Mouse (Mus musculus): ENCODE measurements around the gene Tpsb2.
A peak's percentile ranks its signal among the peaks of the same experiment; 100 is the strongest.

Tpsb2 gene

GRCm38 (mm10) chr17:25366005-25366404, at the start of gene Tpsb2:
TSS of gene Tpsb2 (plus strand) at chr17:25366305.
- DNase-seq = no peak

GRCm38 (mm10) chr17:25318354-25318753, 47.8 kb upstream of the Tpsb2 start, which contains the start of gene Prss29:
TSS of gene Prss29 (plus strand) at chr17:25318654.
- no peak for DNase-seq

GRCm38 (mm10) chr17:25320819-25321218, 45.3 kb upstream of the Tpsb2 start:
- peak; percentile 38 for DNase-seq

GRCm38 (mm10) chr17:25322930-25323329, 43.2 kb upstream of the Tpsb2 start:
- no peak for DNase-seq

DNA sequence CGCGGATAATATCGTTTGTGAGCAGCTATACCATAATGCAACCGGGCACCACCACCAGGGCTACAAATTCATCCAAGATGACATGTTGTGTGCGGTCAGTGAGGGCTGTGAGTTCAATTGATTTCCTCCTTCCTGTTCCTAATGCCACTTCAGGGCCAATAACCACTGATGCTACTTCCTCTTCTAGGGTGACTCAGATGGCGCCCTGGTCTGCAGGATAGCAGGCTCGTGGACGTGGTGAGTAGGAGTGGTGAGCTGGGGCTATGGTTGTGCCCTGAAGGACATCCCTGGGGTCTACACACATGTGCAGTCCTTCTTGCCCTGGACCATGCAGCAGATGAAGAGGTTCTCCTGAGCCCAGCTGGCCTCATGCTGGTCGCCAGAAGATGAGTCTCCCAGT, 33.8 kb upstream of the Tpsb2 start:
- DNase-seq = no peak

DNA sequence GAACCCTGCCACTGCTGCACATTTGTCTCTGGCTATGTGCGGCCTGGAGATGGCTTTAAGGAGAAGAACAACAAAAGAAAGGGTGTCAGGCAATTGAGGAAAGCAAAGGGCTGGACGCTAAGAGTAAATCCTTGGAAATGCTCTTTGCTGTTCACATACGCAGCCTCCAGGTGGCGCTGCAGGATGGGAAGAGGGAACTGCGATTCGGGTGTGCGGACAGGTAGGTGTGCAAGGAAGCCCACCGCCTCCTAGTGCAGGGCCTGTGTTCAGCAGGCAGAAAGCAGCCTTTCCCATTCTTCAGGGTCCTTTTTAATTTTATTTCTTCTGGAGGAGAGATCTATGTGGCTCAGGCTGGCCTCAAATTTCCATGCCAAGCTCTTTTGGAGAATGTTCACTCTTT, 32.2 kb upstream of the Tpsb2 start:
- peak; percentile 44 for DNase-seq

DNA sequence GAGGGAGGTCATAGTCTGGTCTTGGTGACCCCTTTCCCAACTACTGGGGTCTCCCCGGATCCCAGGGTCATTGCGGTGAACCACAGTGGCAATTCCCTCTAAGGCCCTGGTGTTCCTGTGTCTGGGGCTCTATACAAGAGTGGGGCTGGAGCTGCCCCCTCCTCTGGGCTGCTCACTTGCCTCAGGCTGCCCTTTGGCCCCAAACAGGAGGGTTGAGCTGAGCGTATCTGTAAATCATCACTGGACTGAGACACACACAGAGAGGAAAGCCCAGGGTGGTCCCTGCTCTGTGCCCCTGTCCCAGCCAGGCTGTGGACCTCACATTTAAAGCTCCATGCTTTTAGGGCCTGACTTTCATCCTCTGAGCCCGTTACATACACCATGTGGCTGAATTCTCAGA, 27.9 kb upstream of the Tpsb2 start:
- DNase-seq = peak; percentile 15

- no peak for DNase-seq
Measured at GRCm38 (mm10) chr17:25340003-25340402, 26.1 kb upstream of the Tpsb2 start.

- DNase-seq = peak; percentile 16
Measured at GRCm38 (mm10) chr17:25341490-25341889, 24.6 kb upstream of the Tpsb2 start.

DNA sequence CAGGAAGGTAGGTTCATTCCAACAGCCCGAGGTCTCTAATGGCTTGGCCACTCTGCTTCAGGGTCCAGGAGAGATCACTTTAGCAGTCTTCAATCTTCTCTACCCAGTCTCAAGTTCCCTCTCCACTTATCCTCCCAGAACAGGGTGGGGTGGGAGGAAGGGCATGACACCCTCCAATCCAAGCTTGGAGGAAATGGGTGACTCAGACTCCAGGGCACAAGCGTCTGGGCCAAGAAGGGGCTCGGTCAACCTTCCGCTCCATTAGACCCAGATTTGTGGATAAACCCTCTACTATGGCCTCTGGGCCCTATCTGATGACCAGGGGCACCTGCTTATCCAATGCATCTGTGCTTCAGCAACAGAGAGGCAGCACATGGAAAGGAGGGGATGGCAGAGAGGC, 20.6 kb upstream of the Tpsb2 start, which contains the start of gene Tpsab1:
TSS of gene Tpsab1 (minus strand) at position 101 of the 400 bp plus-strand sequence.
- no peak for DNase-seq

DNA sequence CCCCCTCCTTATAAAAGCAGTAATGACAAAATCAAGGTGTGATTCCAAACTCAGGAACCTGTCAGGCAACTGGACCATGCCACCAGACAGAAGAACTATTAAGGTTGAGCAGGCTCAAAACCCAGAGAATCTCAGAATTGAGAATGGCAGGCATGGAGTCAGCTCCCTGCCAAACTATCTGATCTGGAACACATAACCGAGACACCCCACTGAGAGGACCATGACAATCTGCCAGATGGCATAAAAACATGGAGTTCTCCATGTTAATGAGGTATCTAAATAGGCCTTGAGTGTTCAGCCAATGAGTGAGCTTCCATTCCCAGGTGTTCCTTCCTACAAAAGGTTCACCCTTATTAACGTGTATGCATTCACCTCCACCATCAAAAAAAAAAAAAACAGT, 4.8 kb upstream of the Tpsb2 start:
- DNase-seq = no peak

- peak; percentile 47 for DNase-seq
Measured at GRCm38 (mm10) chr17:25363726-25364125, 2.4 kb upstream of the Tpsb2 start.

DNA sequence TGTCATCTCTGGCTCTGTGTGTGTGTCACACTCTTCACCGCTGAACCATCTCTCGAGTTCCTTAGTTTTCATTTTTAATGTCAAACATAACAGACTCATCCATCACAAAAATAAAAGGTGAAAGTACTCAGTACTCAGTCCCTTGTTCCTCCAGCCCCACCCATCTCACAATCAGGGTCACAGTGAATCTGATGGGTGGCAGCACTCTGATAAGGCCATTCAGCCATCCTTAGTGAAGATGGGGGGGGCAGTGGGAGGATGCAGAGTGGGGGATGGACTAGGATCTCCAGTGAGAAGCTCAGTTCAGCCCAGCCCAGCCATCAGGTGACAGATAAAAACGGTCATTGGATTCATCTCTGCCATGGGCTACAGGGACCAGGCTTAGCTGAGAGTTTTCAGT, 2.9 kb downstream of the Tpsb2 start, which contains the start of gene Tpsg1:
TSS of gene Tpsg1 (plus strand) at position 301 of the 400 bp plus-strand sequence.
- no peak for DNase-seq

- DNase-seq = no peak
Measured at GRCm38 (mm10) chr17:25372491-25372890, 6.4 kb downstream of the Tpsb2 start.

- DNase-seq = no peak
Measured at GRCm38 (mm10) chr17:25374011-25374410, 7.9 kb downstream of the Tpsb2 start.

DNA sequence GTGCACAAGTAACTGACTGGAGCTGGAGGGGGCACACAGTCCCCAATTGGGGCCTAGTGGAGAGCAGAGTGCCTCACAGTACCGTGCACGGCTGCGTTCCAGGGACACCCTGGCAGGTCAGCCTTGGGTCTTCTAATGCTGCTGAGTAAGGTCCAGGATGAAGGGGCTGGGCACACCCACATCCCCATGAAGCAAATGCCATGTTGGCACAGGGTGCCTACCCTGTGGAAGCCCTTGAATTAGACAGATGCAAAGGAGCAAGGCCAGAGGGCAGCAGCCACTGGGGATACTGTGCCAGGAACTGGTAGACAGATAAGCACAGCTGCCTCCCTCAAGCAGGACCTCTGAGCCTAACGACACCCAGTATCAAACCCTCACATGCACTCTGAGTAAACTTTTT, 28.4 kb downstream of the Tpsb2 start:
- no peak for DNase-seq

DNA sequence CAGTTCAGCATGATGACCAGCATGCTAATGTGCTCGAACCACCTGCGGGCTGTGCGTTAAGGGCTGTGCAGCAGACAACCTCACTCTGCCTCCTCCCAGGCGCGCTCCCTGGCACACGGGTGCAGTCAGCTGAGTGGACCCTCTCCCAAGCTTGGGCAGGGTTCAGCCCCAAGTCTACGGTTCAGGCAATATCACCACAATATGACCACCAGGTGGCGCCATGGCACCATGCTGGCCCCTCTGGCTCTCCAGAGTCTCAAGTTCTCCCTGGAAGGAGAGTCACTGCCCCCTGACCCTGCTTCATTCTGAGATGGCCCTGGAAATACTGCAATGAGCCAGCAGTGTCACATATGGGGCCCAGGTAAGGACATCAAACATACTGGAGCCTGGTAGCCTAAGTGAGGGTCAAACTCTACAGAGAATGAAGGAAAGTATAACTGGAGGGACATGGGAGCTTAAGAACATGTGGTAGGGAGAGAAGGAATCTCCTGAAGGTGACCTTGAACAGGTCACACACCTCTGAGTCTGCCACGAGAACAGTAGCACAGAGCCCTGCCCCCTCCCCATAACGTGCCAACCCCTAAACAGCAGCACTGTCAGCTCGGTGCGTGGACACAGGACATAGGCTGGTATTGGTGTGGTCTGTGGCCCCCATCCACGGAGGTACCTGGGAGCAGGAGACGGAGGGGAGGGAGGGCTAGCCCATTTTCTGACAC, 31.9 kb downstream of the Tpsb2 start:
- peak; percentile 76 for DNase-seq

DNA sequence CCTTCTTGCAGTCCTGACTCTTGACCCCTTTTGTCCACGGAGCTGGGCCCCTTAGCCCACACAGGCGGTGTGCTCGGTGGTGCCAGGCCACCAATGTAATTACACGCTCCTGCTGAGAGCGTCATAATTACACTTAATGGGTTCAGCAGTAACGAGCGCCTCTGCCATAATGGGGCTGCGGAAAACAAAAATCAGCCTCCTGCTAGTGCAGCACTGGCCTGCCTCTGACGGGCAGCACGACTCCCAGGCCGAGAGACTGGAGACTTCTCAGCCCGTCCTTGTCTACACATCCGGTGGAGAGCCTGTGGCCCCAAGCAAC, 32.4 kb downstream of the Tpsb2 start:
- DNase-seq = no peak

GRCm38 (mm10) chr17:25400443-25400842, 34.3 kb downstream of the Tpsb2 start:
- peak; percentile 26 for DNase-seq

- no peak for DNase-seq
Measured at GRCm38 (mm10) chr17:25401491-25401890, 35.4 kb downstream of the Tpsb2 start.

DNA sequence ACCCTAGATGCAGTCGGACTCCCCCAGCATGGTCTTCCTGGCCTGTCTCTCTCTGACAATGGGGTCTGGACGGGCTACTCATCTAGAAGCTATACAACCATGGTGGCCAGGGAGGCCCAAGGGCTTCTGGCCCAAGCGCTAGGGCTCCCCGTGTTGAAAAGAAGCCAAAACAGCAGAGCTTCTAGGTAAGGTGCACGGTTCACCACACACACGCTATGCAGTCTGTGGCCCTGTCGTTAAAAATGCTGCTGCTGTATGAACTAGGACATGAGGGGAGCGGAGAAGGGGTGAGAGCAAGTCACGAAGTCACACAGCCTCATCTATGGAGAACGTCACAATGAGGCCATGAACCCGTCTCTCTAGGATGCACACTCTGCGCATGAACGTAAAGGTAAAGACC, 36.1 kb downstream of the Tpsb2 start:
- DNase-seq = peak; percentile 30

DNA sequence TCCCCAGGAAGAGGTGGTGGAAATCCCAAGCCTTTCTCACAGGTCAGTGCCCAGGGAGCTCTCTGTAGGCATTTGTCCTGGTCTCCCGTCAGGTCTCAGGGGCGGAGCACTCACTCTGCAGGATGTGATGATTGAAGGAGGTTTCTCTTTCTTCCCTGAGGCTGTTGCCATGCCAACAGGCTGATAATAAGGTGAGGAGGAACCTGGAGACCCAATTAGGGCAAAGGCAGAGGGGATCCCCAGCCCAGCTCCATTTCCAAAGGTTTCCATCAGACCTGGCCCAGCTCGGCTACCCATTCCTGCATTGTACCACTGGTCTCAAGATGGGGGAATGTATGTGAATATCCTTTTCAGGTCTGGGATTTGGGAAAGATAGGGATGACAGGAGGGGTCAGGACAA, 38.1 kb downstream of the Tpsb2 start:
- DNase-seq = no peak

DNA sequence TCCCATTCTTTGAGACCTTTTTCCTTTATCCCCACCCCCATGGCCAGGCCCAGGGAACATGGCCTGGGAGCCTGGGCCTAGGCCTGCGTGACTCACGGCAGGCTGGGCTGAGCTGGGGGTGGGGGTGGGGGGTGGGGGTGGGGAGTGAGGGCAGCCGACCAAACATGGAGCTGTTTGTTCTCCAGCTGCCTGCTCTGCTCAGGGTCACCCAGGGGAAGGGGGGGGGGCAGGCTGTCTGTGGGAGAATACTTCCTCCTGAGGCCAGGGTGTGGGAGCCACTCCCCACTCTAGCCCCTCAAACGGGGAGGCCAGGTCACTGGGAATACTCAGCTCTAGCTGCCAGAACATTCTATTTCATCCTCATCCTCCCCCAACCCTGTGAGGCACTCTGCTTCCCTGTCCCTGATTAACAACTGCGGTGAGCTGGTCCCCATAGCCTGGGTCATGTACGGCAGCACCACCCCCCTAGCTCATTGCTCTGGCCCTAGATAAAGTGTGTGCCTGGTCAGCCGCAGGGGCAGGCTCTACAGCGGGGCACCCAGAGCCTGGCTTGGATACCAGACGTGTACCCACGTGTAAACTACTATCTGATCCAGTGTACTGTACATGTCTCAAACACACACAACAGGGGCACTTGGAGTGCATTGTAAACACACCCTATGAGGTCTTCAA, 39.3 kb downstream of the Tpsb2 start:
- DNase-seq = no peak

GRCm38 (mm10) chr17:25406011-25406441, 39.9 kb downstream of the Tpsb2 start:
- DNase-seq = no peak

DNA sequence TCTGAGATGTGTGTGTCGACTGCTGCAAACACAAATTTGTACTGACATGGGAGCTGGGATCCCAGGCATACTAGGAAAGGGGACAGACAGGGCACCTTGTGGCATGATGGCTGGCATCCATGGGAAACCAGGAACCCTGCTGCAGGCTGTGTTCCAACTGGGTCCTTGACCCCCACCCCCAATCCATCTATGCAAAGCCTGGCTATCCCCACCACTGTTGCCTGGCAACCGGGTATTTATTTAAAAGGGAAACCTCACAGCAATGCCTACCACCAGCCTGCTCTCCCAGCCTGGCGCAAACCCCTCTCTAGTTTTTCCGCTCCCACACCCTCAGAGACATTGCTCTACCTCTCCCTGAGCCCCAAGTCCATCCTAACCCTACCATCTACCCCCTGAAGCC, 41.2 kb downstream of the Tpsb2 start:
- no peak for DNase-seq

All from kidney, adult 9 months (tissue).